Mouse (Mus musculus): ENCODE measurements around the gene Ankrd63. TPM values are rescaled to one million over a fixed set of nuclear protein-coding genes. Genes with fewer than 3 reads are reported as not detected.
A peak's percentile ranks its signal among the peaks of the same experiment; 100 is the strongest.
"Not testable (repeated sequence)": the region's sequence is repeated elsewhere in the genome, so short reads cannot be mapped to it uniquely, and the experiment has no call there.

Gene Ankrd63
- polyA plus RNA-seq, 1 experiment from 2014 or later, result 0.16 TPM

DNA sequence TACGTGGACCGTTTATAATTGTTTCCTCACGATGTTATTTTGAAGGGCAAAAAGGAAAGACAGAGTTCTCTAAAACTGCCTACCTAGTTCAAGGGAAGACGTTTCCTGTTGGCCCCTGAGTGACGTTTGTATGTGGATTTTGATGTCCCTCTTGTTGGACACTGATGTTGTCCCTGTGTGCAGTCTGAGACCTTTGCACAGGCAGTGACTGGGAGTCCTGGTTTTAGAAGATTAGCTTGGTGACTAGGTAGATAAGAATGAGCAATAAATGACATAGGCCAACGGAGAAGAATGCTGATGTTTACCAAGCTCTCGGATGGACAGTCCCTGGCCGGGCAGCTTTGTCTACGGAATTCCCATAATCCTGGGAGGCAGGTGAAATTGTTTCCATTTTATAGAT lies 41.9 kb downstream of the Ankrd63 start:
- WGBS, result 70% methylated on average over 9 of the region's 9 CpGs
- Histone ChIP-seq H3K36me3 (no peaks in the 10 kb centered on the region), H3K9me3 (no peaks in the 10 kb centered on the region), H3K27ac (peak overlapping the region; percentile 78; the same call in 1 of the 2 replicates), H3K27me3 (ENCODE audit: insufficient read depth, poor library complexity, severe bottlenecking) (peaks cover 46% of the 10 kb centered on the region), H3K4me3 (no peak overlapping the region), H3K4me1 (peaks cover 70% of the 10 kb centered on the region)
- DNase-seq (ENCODE audit: low spot score), result no peak

DNA sequence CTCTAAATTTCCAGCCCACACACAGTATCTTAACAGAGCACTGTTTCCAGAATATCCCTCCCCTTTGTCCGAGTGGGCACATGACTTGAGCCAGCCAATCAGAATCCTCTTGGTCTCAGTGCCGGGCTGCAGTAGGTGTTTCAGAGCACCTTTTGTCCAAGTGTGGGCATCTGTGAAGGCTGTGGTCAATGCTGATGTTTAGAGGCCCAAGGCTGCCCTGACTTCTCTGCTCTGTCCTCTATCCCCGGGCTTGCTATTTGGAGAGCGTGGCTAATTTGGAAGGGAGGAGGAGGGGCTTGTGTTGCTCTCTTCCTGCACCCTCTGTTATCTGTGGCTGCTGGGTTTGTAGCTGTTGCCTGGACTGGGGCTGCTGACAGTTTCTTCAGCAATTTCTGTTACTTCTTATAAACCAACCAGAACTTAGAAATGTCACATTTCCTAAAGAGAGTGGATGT lies 43.7 kb downstream of the Ankrd63 start:
- peak; percentile 92 for DNase-seq (ENCODE audit: low spot score)
- Histone ChIP-seq H3K4me3 (peak overlapping the region; percentile 59), H3K4me1 (peaks cover 60% of the 10 kb centered on the region), H3K27ac (peak overlapping the region; percentile 87), H3K9me3 (no peaks in the 10 kb centered on the region), H3K27me3 (ENCODE audit: insufficient read depth, poor library complexity, severe bottlenecking) (peaks cover 33% of the 10 kb centered on the region), H3K36me3 (no peaks in the 10 kb centered on the region)
- under 1% methylated on average over 4 of the region's 4 CpGs for WGBS

DNA sequence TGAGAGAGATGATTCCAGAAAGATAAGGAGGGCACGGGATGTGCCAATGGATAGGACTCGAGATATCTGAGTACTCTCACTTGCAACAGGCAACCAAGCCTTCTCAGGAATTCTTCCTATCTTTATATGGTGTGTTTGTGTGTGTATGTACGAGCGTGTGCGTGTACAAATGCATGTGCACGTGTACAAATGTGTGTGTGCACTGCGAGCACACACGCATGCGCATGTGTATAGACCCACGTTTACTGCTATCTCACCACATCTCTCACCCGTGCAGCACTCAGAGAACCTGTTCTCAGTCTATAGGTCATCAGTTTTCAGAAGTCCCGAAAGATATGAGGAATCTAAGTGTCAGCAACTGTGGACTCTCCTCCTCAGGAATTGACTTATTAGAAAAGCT lies 44.3 kb downstream of the Ankrd63 start:
- Histone ChIP-seq H3K4me3 (peak overlapping the region; percentile 59; the same call in 1 of the 2 replicates), H3K36me3 (no peaks in the 10 kb centered on the region), H3K4me1 (peaks cover 58% of the 10 kb centered on the region), H3K27me3 (ENCODE audit: insufficient read depth, poor library complexity, severe bottlenecking) (peaks cover 29% of the 10 kb centered on the region), H3K27ac (peak overlapping the region; percentile 87), H3K9me3 (no peaks in the 10 kb centered on the region)
- DNase-seq (ENCODE audit: low spot score), result no peak
- WGBS, result 72% methylated on average over 12 of the region's 12 CpGs

- H3K4me3 ChIP-seq, result no peak overlapping the region
- no peaks in the 10 kb centered on the region for H3K9me3 ChIP-seq
- peaks cover 25% of the 10 kb centered on the region for H3K27me3 ChIP-seq (ENCODE audit: insufficient read depth, poor library complexity, severe bottlenecking)
- 47% methylated on average over 1 of the region's 1 CpGs for WGBS
- peak; percentile 91 for DNase-seq (ENCODE audit: low spot score)
- peak overlapping the region; percentile 87 for H3K27ac ChIP-seq
- no peaks in the 10 kb centered on the region for H3K36me3 ChIP-seq
- peaks cover 58% of the 10 kb centered on the region for H3K4me1 ChIP-seq
Observed at GRCm38 (mm10) chr2:118659077-118659476, 44.7 kb downstream of the Ankrd63 start.

GRCm38 (mm10) chr2:118658457-118658856 lies 45.3 kb downstream of the Ankrd63 start:
- Histone ChIP-seq H3K4me3 (no peak overlapping the region), H3K4me1 (peaks cover 53% of the 10 kb centered on the region), H3K27ac (peak overlapping the region; percentile 87; the same call in 1 of the 2 replicates), H3K9me3 (no peaks in the 10 kb centered on the region), H3K27me3 (ENCODE audit: insufficient read depth, poor library complexity, severe bottlenecking) (peaks cover 19% of the 10 kb centered on the region), H3K36me3 (no peaks in the 10 kb centered on the region)
- peak; percentile 92 for DNase-seq (ENCODE audit: low spot score)
- WGBS, result 36% methylated on average over 4 of the region's 4 CpGs

GRCm38 (mm10) chr2:118656688-118657281 lies 47.0 kb downstream of the Ankrd63 start:
- Histone ChIP-seq H3K4me1 (peaks cover 42% of the 10 kb centered on the region), H3K27me3 (ENCODE audit: insufficient read depth, poor library complexity, severe bottlenecking) (peaks cover 5% of the 10 kb centered on the region), H3K4me3 (no peak overlapping the region), H3K27ac (peak overlapping the region; percentile 25), H3K36me3 (no peaks in the 10 kb centered on the region), H3K9me3 (no peaks in the 10 kb centered on the region)
- DNase-seq (ENCODE audit: low spot score), result no peak
- WGBS, result 33% methylated on average over 3 of the region's 3 CpGs

GRCm38 (mm10) chr2:118650697-118651096 lies 53.1 kb downstream of the Ankrd63 start:
- WGBS, result 61% methylated on average over 2 of the region's 2 CpGs
- H3K27me3 ChIP-seq (ENCODE audit: insufficient read depth, poor library complexity, severe bottlenecking); H3K9me3 ChIP-seq: not testable (repeated sequence)

More at GRCm38 (mm10) chr2:118650697-118651096, 53.1 kb downstream of the Ankrd63 start:
- not testable (repeated sequence) for H3K27ac ChIP-seq; DNase-seq (ENCODE audit: low spot score); H3K4me3 ChIP-seq; H3K4me1 ChIP-seq
- peaks cover 11% of the 10 kb centered on the region; the same call in 1 of the 2 replicates for H3K36me3 ChIP-seq

Other genes starting within 250 kb of the Ankrd63 start
- 209 and 232 TPM in 2 replicates for gene Srp14, start 224.3 kb downstream of the Ankrd63 start, polyA plus RNA-seq (2016; fragmentation: Nextera tagmentation; extraction: Ambion mirVana)
- 2.5 and 3.7 TPM in 2 replicates for gene Bmf, start 154.3 kb downstream of the Ankrd63 start, polyA plus RNA-seq (2016; fragmentation: Nextera tagmentation; extraction: Ambion mirVana)
- 101 and 104 TPM in 2 replicates for gene Bub1b, start 105.8 kb downstream of the Ankrd63 start, polyA plus RNA-seq (2016; fragmentation: Nextera tagmentation; extraction: Ambion mirVana)
- gene Pak6, start 40.7 kb downstream of the Ankrd63 start, polyA plus RNA-seq (2016; fragmentation: Nextera tagmentation; extraction: Ambion mirVana), result 1.7 and 4.1 TPM in 2 replicates
- gene Plcb2, start 24.5 kb upstream of the Ankrd63 start, polyA plus RNA-seq (2016; fragmentation: Nextera tagmentation; extraction: Ambion mirVana), result 1.4 and 1.6 TPM in 2 replicates
- gene Inafm2, start 41.8 kb upstream of the Ankrd63 start, polyA plus RNA-seq (2016; fragmentation: Nextera tagmentation; extraction: Ambion mirVana), result 22.6 and 34.8 TPM in 2 replicates
- 0.94 and 1.8 TPM in 2 replicates for gene Ccdc9b, start 58.7 kb upstream of the Ankrd63 start, polyA plus RNA-seq (2016; fragmentation: Nextera tagmentation; extraction: Ambion mirVana)
- gene Phgr1, start 68.8 kb upstream of the Ankrd63 start, polyA plus RNA-seq (2016; fragmentation: Nextera tagmentation; extraction: Ambion mirVana), result not detected in 2 replicates
- gene Disp2, start 75.8 kb upstream of the Ankrd63 start, polyA plus RNA-seq (2016; fragmentation: Nextera tagmentation; extraction: Ambion mirVana), result 0.20 and 0.23 TPM in 2 replicates
- gene Knstrn, start 110.0 kb upstream of the Ankrd63 start, polyA plus RNA-seq (2016; fragmentation: Nextera tagmentation; extraction: Ambion mirVana), result 113 and 127 TPM in 2 replicates
- 67.2 and 82.4 TPM in 2 replicates for gene Ivd, start 158.0 kb upstream of the Ankrd63 start, polyA plus RNA-seq (2016; fragmentation: Nextera tagmentation; extraction: Ambion mirVana)
- 3.3 and 4.4 TPM in 2 replicates for gene Bahd1, start 196.4 kb upstream of the Ankrd63 start, polyA plus RNA-seq (2016; fragmentation: Nextera tagmentation; extraction: Ambion mirVana)
- 18.8 and 20.1 TPM in 2 replicates for gene Chst14, start 222.5 kb upstream of the Ankrd63 start, polyA plus RNA-seq (2016; fragmentation: Nextera tagmentation; extraction: Ambion mirVana)